Mouse (Mus musculus) erythroblast, embryonic 14.5 days (primary cell): ENCODE data around the gene Eef1a2. TPM values are rescaled to one million over a fixed set of nuclear protein-coding genes. Genes with fewer than 3 reads are reported as not detected.

ENCODE experiments used
- H3K27me3 ChIP-seq: 2 replicates; pipeline ENCODE4 v1.6.1; 2012; ENCODE audit warnings: inconsistent platforms; ENCODE audit not compliant: control insufficient read depth
- H3K36me3 ChIP-seq: 2 replicates; pipeline ENCODE4 v1.6.1; 2012; ENCODE audit warnings: mild to moderate bottlenecking, inconsistent platforms; ENCODE audit not compliant: control insufficient read depth
- H3K4me1 ChIP-seq: 2 replicates; pipeline ENCODE4 v1.6.1; 2012; ENCODE audit warnings: inconsistent platforms; ENCODE audit not compliant: control insufficient read depth
- H3K4me3 ChIP-seq: replicated peaks from 2 replicates; pipeline ENCODE3; 2012; ENCODE audit warnings: moderate library complexity, mild to moderate bottlenecking, inconsistent platforms
- H3K9me3 ChIP-seq: 2 replicates; pipeline ENCODE4 v1.6.1; 2012; ENCODE audit warnings: low read length, inconsistent platforms, mixed read lengths; ENCODE audit not compliant: control insufficient read depth
- GATA1 ChIP-seq: IDR thresholded peaks from 2 replicates; pipeline ENCODE4 v1.6.1; 2012; ENCODE audit warnings: low read length, inconsistent platforms, mixed read lengths
- TAL1 ChIP-seq: IDR thresholded peaks from 3 replicates; pipeline ENCODE4 v1.6.1; 2012; ENCODE audit warnings: low read length, inconsistent platforms, mixed read lengths
- polyA plus RNA-seq: library from polyadenylated mRNA; stranded (reverse); fragments of >175 nt; gene quantifications from 2 replicates; pipeline ENCODE4 v1.2.3, GENCODE M21; 2012

The Eef1a2 gene
- polyA plus RNA-seq, 1 experiment: not detected

DNA sequence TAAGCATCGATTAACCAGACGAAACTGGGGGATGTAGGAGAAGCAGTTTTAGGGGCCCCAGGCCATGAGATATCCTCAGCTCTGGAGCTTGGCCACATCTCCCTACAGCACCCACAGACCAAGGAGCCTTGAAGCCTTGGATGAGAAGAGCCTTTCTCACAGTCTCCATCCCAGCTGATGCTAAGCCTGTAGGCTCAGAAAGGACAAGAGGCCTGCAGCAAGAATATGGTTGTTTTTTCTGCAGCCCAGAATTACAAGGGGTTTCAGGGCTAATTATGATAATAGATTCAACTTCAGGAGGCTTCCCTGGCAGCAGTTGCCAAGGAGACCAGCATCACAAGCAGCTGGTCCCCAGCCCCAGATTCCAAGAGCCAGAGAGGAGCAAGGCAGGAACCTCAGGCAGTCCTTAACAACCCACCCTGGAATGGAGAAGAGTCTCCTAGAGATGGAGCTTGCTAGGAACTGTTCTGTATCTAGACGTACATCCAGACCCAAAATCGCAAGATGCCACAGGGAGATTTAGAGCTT, 35.8 kb downstream of the Eef1a2 start:
- H3K27me3 ChIP-seq: peaks cover 3% of the 10 kb centered on the region
- H3K4me1 ChIP-seq: peaks cover 6% of the 10 kb centered on the region
- no peak overlapping the region for H3K4me3 ChIP-seq
- no peak for TF ChIP-seq TAL1
- H3K36me3 ChIP-seq: no peaks in the 10 kb centered on the region
- H3K9me3 ChIP-seq: no peaks in the 10 kb centered on the region

GRCm38 (mm10) chr2:181119952-181120351, 36.9 kb downstream of the Eef1a2 start:
- TF ChIP-seq GATA1 (no peak; the same call in 1 of the 2 replicates), TAL1 (no peak)

GRCm38 (mm10) chr2:181116436-181116835, 40.4 kb downstream of the Eef1a2 start:
- H3K9me3 ChIP-seq: no peaks in the 10 kb centered on the region
- no peaks in the 10 kb centered on the region for H3K36me3 ChIP-seq
- H3K27me3 ChIP-seq: peaks cover 5% of the 10 kb centered on the region
- H3K4me3 ChIP-seq: no peak overlapping the region
- TF ChIP-seq GATA1 (no peak), TAL1 (no peak)
- H3K4me1 ChIP-seq: peaks cover 19% of the 10 kb centered on the region

More at GRCm38 (mm10) chr2:181119952-181120351, 36.9 kb downstream of the Eef1a2 start:
- Histone ChIP-seq H3K4me1 (peaks cover 13% of the 10 kb centered on the region), H3K9me3 (no peaks in the 10 kb centered on the region), H3K36me3 (no peaks in the 10 kb centered on the region), H3K27me3 (peaks cover 3% of the 10 kb centered on the region), H3K4me3 (no peak overlapping the region)

- peaks cover 5% of the 10 kb centered on the region for H3K27me3 ChIP-seq
- H3K9me3 ChIP-seq: no peaks in the 10 kb centered on the region
- no peak overlapping the region for H3K4me3 ChIP-seq
- H3K36me3 ChIP-seq: no peaks in the 10 kb centered on the region
- TF ChIP-seq GATA1 (no peak), TAL1 (no peak; the same call in 2 of the 3 replicates)
- H3K4me1 ChIP-seq: peaks cover 19% of the 10 kb centered on the region
These were observed 41.4 kb downstream of the Eef1a2 start for GRCm38 (mm10) chr2:181115367-181115766.

GRCm38 (mm10) chr2:181113762-181114361, 43.0 kb downstream of the Eef1a2 start:
- Histone ChIP-seq H3K9me3 (no peaks in the 10 kb centered on the region), H3K4me3 (no peak overlapping the region), H3K36me3 (no peaks in the 10 kb centered on the region), H3K27me3 (peaks cover 5% of the 10 kb centered on the region), H3K4me1 (peaks cover 19% of the 10 kb centered on the region)
- TF ChIP-seq GATA1 (no peak), TAL1 (no peak)

GRCm38 (mm10) chr2:181111665-181112064, 45.1 kb downstream of the Eef1a2 start:
- Histone ChIP-seq H3K9me3 (no peaks in the 10 kb centered on the region), H3K4me1 (peaks cover 18% of the 10 kb centered on the region), H3K36me3 (no peaks in the 10 kb centered on the region), H3K27me3 (peaks cover 2% of the 10 kb centered on the region), H3K4me3 (no peak overlapping the region)
- TF ChIP-seq TAL1 (no peak), GATA1 (no peak)

- Histone ChIP-seq H3K9me3 (no peaks in the 10 kb centered on the region), H3K4me3 (no peak overlapping the region), H3K36me3 (no peaks in the 10 kb centered on the region), H3K27me3 (peaks cover 8% of the 10 kb centered on the region; the same call in 1 of the 2 replicates), H3K4me1 (no peaks in the 10 kb centered on the region)
- TF ChIP-seq GATA1: no peak
- no peak for TF ChIP-seq TAL1
These were observed 52.7 kb downstream of the Eef1a2 start for GRCm38 (mm10) chr2:181104111-181104510.

DNA sequence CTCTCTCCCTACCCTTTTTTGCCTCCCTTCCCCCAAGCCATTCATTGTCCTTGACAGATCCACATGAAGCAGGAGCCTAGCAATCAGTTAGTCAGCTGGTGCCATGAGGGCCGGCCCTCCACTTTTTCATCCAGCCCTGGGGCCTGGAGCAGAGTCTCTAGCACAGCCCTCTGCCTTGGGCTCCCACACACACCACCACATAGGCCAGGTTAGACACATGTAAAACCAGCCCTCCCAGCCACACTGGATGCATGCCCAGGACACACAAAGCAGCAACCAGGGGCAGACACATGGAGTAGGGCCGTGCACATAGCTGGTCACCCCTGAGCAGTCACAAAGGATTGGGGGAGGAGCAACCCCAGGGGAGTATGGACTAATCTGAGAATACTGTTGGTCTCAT, 54.7 kb downstream of the Eef1a2 start:
- Histone ChIP-seq H3K9me3 (no peaks in the 10 kb centered on the region), H3K27me3 (peaks cover 11% of the 10 kb centered on the region; the same call in 1 of the 2 replicates)

DNA sequence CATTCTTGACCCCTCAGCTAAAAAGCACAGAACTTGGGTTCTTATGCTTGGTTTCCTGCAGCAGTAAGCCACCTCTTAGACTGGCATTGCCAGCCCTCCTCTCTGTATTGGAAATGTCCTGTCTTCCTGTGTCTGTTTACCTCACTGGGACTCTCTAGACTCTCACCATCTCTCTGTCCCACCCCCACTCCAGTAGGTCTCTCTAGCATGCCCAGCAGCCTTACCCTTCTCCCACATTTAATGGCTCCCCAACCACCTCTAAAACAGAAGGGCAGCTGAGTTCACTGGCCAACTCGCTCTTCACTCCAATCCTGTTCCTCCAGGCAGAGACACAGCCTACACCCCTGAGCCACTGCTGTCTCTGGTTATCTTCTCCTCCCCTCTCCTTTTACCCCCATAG, 55.2 kb downstream of the Eef1a2 start:
- TF ChIP-seq GATA1: no peak
- no peak for TF ChIP-seq TAL1
- H3K27me3 ChIP-seq: peaks cover 15% of the 10 kb centered on the region
- no peaks in the 10 kb centered on the region for H3K4me1 ChIP-seq
- H3K9me3 ChIP-seq: no peaks in the 10 kb centered on the region
- no peak overlapping the region for H3K4me3 ChIP-seq
- no peaks in the 10 kb centered on the region for H3K36me3 ChIP-seq

More for the DNA sequence above, 54.7 kb downstream of the Eef1a2 start:
- no peak for TF ChIP-seq GATA1
- no peak for TF ChIP-seq TAL1
- Histone ChIP-seq H3K4me3 (no peak overlapping the region), H3K4me1 (no peaks in the 10 kb centered on the region), H3K36me3 (no peaks in the 10 kb centered on the region)
